Mouse (Mus musculus) CH12.LX (cell line): Measurements from ENCODE around the gene Gm45618. TPM values are rescaled to one million over a fixed set of nuclear protein-coding genes. Genes with fewer than 3 reads are reported as not detected.

Source experiments
- DNase-seq: peaks from one replicate; pipeline ENCODE4 v3.0.0-alpha.2; 2013; ENCODE audit errors: extremely low read depth
- H3K27ac ChIP-seq: 2 replicates; pipeline ENCODE4 v1.5.1; 2012; ENCODE audit warnings: low read depth, mild to moderate bottlenecking, control low read depth, moderate library complexity; ENCODE audit not compliant: insufficient read depth
- H3K27me3 ChIP-seq: replicated peaks from 2 replicates; pipeline ENCODE3; 2012; ENCODE audit warnings: inconsistent platforms
- H3K36me3 ChIP-seq, 2 experiments: replicated peaks in 1 of 2; 2 replicates each; pipeline versions ENCODE3 to v1.6.1; 2012; ENCODE audit warnings: inconsistent platforms in 1 of 2, low read length in 1 of 2, mild to moderate bottlenecking in 1 of 2, mixed read lengths in 1 of 2, moderate library complexity in 1 of 2; ENCODE audit not compliant: control insufficient read depth in 1 of 2, insufficient read depth in 1 of 2
- H3K4me1 ChIP-seq, 2 experiments: 2 replicates each; pipeline ENCODE4 v1.6.1; 2012; ENCODE audit warnings: inconsistent platforms in 1 of 2, moderate library complexity in 1 of 2; ENCODE audit not compliant: insufficient read depth in 2 of 2, control insufficient read depth in 1 of 2
- H3K4me2 ChIP-seq: 2 replicates; pipeline ENCODE4 v1.6.1; 2012; ENCODE audit warnings: low read depth, mild to moderate bottlenecking, control low read depth; ENCODE audit not compliant: poor library complexity, insufficient read depth, severe bottlenecking
- H3K4me3 ChIP-seq, 3 experiments: fragments of 150-350 bp in 1 of 3; sonication (generic) in 1 of 3; replicated peaks in 1 of 3; 2 replicates each; pipeline versions ENCODE3 to v1.5.1; 2011 to 2012; ENCODE audit warnings: low read depth in 2 of 3, low read length in 2 of 3, mild to moderate bottlenecking in 2 of 3, moderate library complexity in 2 of 3, control low read depth in 1 of 3, improper control_type of control experiment in 1 of 3, inconsistent platforms in 1 of 3, mixed read lengths in 1 of 3; ENCODE audit not compliant: poor library complexity in 1 of 3
- H3K79me2 ChIP-seq: replicated peaks from 2 replicates; pipeline ENCODE4 v1.6.1; 2012; ENCODE audit warnings: mild to moderate bottlenecking, moderate library complexity; ENCODE audit not compliant: control insufficient read depth, poor library complexity, insufficient read depth, severe bottlenecking; ENCODE audit errors: extremely low read depth
- H3K9ac ChIP-seq: 2 replicates; pipeline ENCODE4 v1.6.1; 2012; ENCODE audit warnings: low read depth, mild to moderate bottlenecking, control low read depth, moderate library complexity; ENCODE audit not compliant: insufficient read depth
- H3K9me3 ChIP-seq: replicated peaks from 2 replicates; pipeline ENCODE3; 2012; ENCODE audit warnings: low read length, inconsistent platforms, mixed read lengths
- BHLHE40 ChIP-seq: IDR thresholded peaks from 2 replicates; pipeline ENCODE4 v1.6.1; 2011; ENCODE audit warnings: mild to moderate bottlenecking, low read depth, low read length, improper control_type of control experiment
- CHD1 ChIP-seq: IDR thresholded peaks from 2 replicates; pipeline ENCODE4 v1.6.1; 2012; ENCODE audit warnings: low read depth, low read length, improper control_type of control experiment, inconsistent platforms
- CHD2 ChIP-seq: IDR thresholded peaks from 2 replicates; pipeline ENCODE4 v1.6.1; 2011; ENCODE audit warnings: low read length, improper control_type of control experiment
- CTCF ChIP-seq, 2 experiments: IDR thresholded peaks in 1 of 2; conservative IDR thresholded peaks in 1 of 2; 2 replicates each; pipeline ENCODE4 v1.5.1; 2011 to 2012; ENCODE audit warnings: low read depth in 2 of 2, low read length in 2 of 2, improper control_type of control experiment in 1 of 2, inconsistent platforms in 1 of 2, mild to moderate bottlenecking in 1 of 2, moderate library complexity in 1 of 2
- E2F4 ChIP-seq: IDR thresholded peaks from 2 replicates; pipeline ENCODE4 v1.6.1; 2011; ENCODE audit warnings: low read depth, low read length, improper control_type of control experiment; ENCODE audit not compliant: insufficient replicate concordance
- ELF1 ChIP-seq: IDR thresholded peaks from 2 replicates; pipeline ENCODE4 v1.6.1; 2014; ENCODE audit warnings: low read depth, mild to moderate bottlenecking, inconsistent platforms, low read length, improper control_type of control experiment
- EP300 ChIP-seq: IDR thresholded peaks from 2 replicates; pipeline ENCODE4 v1.6.1; 2011; ENCODE audit warnings: low read length, improper control_type of control experiment
- ETS1 ChIP-seq: conservative IDR thresholded peaks from 2 replicates; pipeline ENCODE4 v1.6.1; 2012; ENCODE audit warnings: low read depth, mild to moderate bottlenecking, inconsistent platforms, low read length, improper control_type of control experiment, moderate library complexity
- GABPA ChIP-seq: IDR thresholded peaks from 2 replicates; pipeline ENCODE4 v1.6.1; 2012; ENCODE audit warnings: low read depth, low read length, improper control_type of control experiment, inconsistent platforms; ENCODE audit not compliant: insufficient replicate concordance
- HCFC1 ChIP-seq: IDR thresholded peaks from 2 replicates; pipeline ENCODE4 v1.6.1; 2012; ENCODE audit warnings: low read depth, mild to moderate bottlenecking, inconsistent platforms, low read length, improper control_type of control experiment
- IRF4 ChIP-seq: IDR thresholded peaks from 2 replicates; pipeline ENCODE4 v1.6.1; 2014; ENCODE audit warnings: low read depth, mild to moderate bottlenecking, inconsistent platforms, low read length, improper control_type of control experiment
- JUND ChIP-seq: conservative IDR thresholded peaks from 2 replicates; pipeline ENCODE4 v1.6.1; 2011; ENCODE audit warnings: low read depth, low read length, improper control_type of control experiment
- KAT2A ChIP-seq: IDR thresholded peaks from 2 replicates; pipeline ENCODE4 v1.6.1; 2012; ENCODE audit warnings: low read length, improper control_type of control experiment, inconsistent platforms; ENCODE audit not compliant: insufficient replicate concordance
- MAZ ChIP-seq: IDR thresholded peaks from 2 replicates; pipeline ENCODE4 v1.6.1; 2012; ENCODE audit warnings: low read depth, mild to moderate bottlenecking, inconsistent platforms, low read length, improper control_type of control experiment, moderate library complexity
- MEF2A ChIP-seq: IDR thresholded peaks from 2 replicates; pipeline ENCODE4 v1.6.1; 2014; ENCODE audit warnings: low read depth, mild to moderate bottlenecking, inconsistent platforms, low read length, improper control_type of control experiment, borderline replicate concordance
- MXI1 ChIP-seq: IDR thresholded peaks from 2 replicates; pipeline ENCODE4 v1.6.1; 2011; ENCODE audit warnings: mild to moderate bottlenecking, low read depth, low read length, improper control_type of control experiment
- MYC ChIP-seq: IDR thresholded peaks from 2 replicates; pipeline ENCODE4 v1.6.1; 2011; ENCODE audit warnings: low read depth, mild to moderate bottlenecking, improper control_type of control experiment, low read length
- NELFE ChIP-seq: IDR thresholded peaks from 2 replicates; pipeline ENCODE4 v1.6.1; 2011; ENCODE audit warnings: low read depth, low read length, improper control_type of control experiment
- NRF1 ChIP-seq: IDR thresholded peaks from 2 replicates; pipeline ENCODE4 v1.6.1; 2014; ENCODE audit warnings: low read depth, mild to moderate bottlenecking, inconsistent platforms, low read length, improper control_type of control experiment, moderate library complexity
- PAX5 ChIP-seq: IDR thresholded peaks from 2 replicates; pipeline ENCODE4 v1.6.1; 2012; ENCODE audit warnings: low read length, inconsistent platforms, mixed read lengths
- POLR2A ChIP-seq: IDR thresholded peaks from 2 replicates; pipeline ENCODE4 v1.6.1; 2011; ENCODE audit warnings: low read depth, mild to moderate bottlenecking, improper control_type of control experiment, low read length
- POLR2AphosphoS2 ChIP-seq: IDR thresholded peaks from 2 replicates; pipeline ENCODE4 v1.6.1; 2011; ENCODE audit warnings: low read depth, low read length, improper control_type of control experiment
- RAD21 ChIP-seq: IDR thresholded peaks from 2 replicates; pipeline ENCODE4 v1.6.1; 2011; ENCODE audit warnings: low read depth, mild to moderate bottlenecking, low read length, improper control_type of control experiment, moderate library complexity
- SIN3A ChIP-seq: IDR thresholded peaks from 2 replicates; pipeline ENCODE4 v1.6.1; 2012; ENCODE audit warnings: low read length, improper control_type of control experiment, inconsistent platforms
- SMC3 ChIP-seq: IDR thresholded peaks from 2 replicates; pipeline ENCODE4 v1.6.1; 2011; ENCODE audit warnings: low read depth, low read length, improper control_type of control experiment
- TBP ChIP-seq: conservative IDR thresholded peaks from 2 replicates; pipeline ENCODE4 v1.6.1; 2011; ENCODE audit warnings: low read depth, low read length, improper control_type of control experiment
- TCF12 ChIP-seq: IDR thresholded peaks from 2 replicates; pipeline ENCODE4 v1.6.1; 2014; ENCODE audit warnings: low read depth, mild to moderate bottlenecking, inconsistent platforms, low read length, improper control_type of control experiment
- UBTF ChIP-seq: IDR thresholded peaks from 2 replicates; pipeline ENCODE4 v1.6.1; 2012; ENCODE audit warnings: low read depth, mild to moderate bottlenecking, inconsistent platforms, low read length, improper control_type of control experiment, moderate library complexity
- USF1 ChIP-seq: IDR thresholded peaks from 2 replicates; pipeline ENCODE4 v1.6.1; 2014; ENCODE audit warnings: low read depth, mild to moderate bottlenecking, inconsistent platforms, low read length, improper control_type of control experiment
- USF2 ChIP-seq: conservative IDR thresholded peaks from 2 replicates; pipeline ENCODE4 v1.6.1; 2011; ENCODE audit warnings: low read depth, low read length, improper control_type of control experiment
- ZKSCAN1 ChIP-seq: IDR thresholded peaks from 2 replicates; pipeline ENCODE4 v1.6.1; 2012; ENCODE audit warnings: low read depth, inconsistent platforms, low read length, improper control_type of control experiment, borderline replicate concordance
- ZMIZ1 ChIP-seq: IDR thresholded peaks from 2 replicates; pipeline ENCODE4 v1.6.1; 2012; ENCODE audit warnings: low read depth, mild to moderate bottlenecking, inconsistent platforms, low read length, improper control_type of control experiment
- ZNF384 ChIP-seq: IDR thresholded peaks from 2 replicates; pipeline ENCODE4 v1.6.1; 2012; ENCODE audit warnings: low read depth, low read length, improper control_type of control experiment, inconsistent platforms
- dilution Hi-C: fragments of 300-500 bp; cut with MboI; formaldehyde crosslinking; loops from 2 replicates; pipeline ENCODE4 v1.14.3; 2020; ENCODE audit warnings: low sequenced_read_pairs; ENCODE audit not compliant: extremely low pct_unique_long_range_greater_than_20kb, extremely low pct_ligation_motif_present
- in situ Hi-C: fragments of 300-500 bp; cut with MboI; formaldehyde crosslinking; loops from 3 replicates; pipeline ENCODE4 v1.14.3; 2019; ENCODE audit warnings: low sequenced_read_pairs, low pct_ligation_motif_present, low pct_unique_long_range_greater_than_20kb, mixed read lengths
- polyA plus RNA-seq: library from polyadenylated mRNA; unstranded; fragments of >175 nt; gene quantifications from 2 replicates; pipeline ENCODE4 v1.2.1, GENCODE M21; 2012; ENCODE audit warnings: low read depth; ENCODE audit not compliant: insufficient read length
- total RNA-seq, 2 experiments: library from RNA; depleted of rRNA; stranded (reverse); fragments of 300-350 nt in 1 of 2; fragments of >200 nt in 1 of 2; gene quantifications; 2 replicates each; pipeline ENCODE4 v1.2.3; 2012 to 2014

Gene Gm45618
- total and polyA plus RNA-seq, 3 experiments, result not detected

GRCm38 (mm10) chr7:142104747-142105146 lies 15.8 kb downstream of the Gm45618 start:
- no peak for DNase-seq
- TF ChIP-seq TBP, result no peak
- no peak for TF ChIP-seq MEF2A
- no peak for TF ChIP-seq SMC3
- TF ChIP-seq SIN3A, result no peak
- TF ChIP-seq HCFC1, result no peak
- TF ChIP-seq CTCF (conservative IDR thresholded peaks at IDR 0.05 in 1 of 2, IDR thresholded peaks at IDR 0.05 in 1 of 2; ENCODE audit: low read depth in 2 of 2, low read length in 2 of 2), result no peak
- H3K9me3 ChIP-seq, result no peaks in the 10 kb centered on the region
- H3K4me3 ChIP-seq, result no peak overlapping the region
- H3K27me3 ChIP-seq, result peaks cover 86% of the 10 kb centered on the region
- H3K27ac ChIP-seq, result no peak overlapping the region
- dilution Hi-C loops (no loop called here), in situ Hi-C loops (no loop called here)
- H3K36me3 ChIP-seq, result no peaks in the 10 kb centered on the region
- no peak overlapping the region for H3K9ac ChIP-seq
- H3K4me1 ChIP-seq, result no peaks in the 10 kb centered on the region; a peak in 1 of 4 replicates
- peak overlapping the region; percentile 46; the same call in 1 of the 2 replicates for H3K4me2 ChIP-seq
- no peaks in the 10 kb centered on the region for H3K79me2 ChIP-seq

- Histone ChIP-seq H3K4me1 (peaks cover 5 to 19% of the 10 kb centered on the region in 2 experiments; a peak in 3 of 4 replicates), H3K27ac (no peak overlapping the region), H3K9ac (no peak overlapping the region), H3K4me2 (no peak overlapping the region), H3K9me3 (no peaks in the 10 kb centered on the region), H3K79me2 (no peaks in the 10 kb centered on the region), H3K27me3 (peaks cover 92% of the 10 kb centered on the region), H3K4me3 (no peak overlapping the region), H3K36me3 (no peaks in the 10 kb centered on the region)
- in situ Hi-C loops (no loop called here), dilution Hi-C loops (no loop called here)
- DNase-seq, result peak; percentile 69
- TF ChIP-seq NRF1, result 0 out of 2 replicates have a peak, but pooled peaks have one; percentile 8
- TF ChIP-seq SMC3, result peak; percentile 88
- TF ChIP-seq CHD1, result no peak
- TF ChIP-seq RAD21, result peak; percentile 81
- no peak for TF ChIP-seq BHLHE40
- TF ChIP-seq JUND, result no peak
- no peak for TF ChIP-seq MXI1
- peak; percentile 39; the same call in 1 of the 2 replicates for TF ChIP-seq TCF12
- no peak for TF ChIP-seq PAX5
- no peak for TF ChIP-seq TBP
- no peak for TF ChIP-seq ZMIZ1
- no peak for TF ChIP-seq ZKSCAN1
- no peak; the same call in 1 of the 2 replicates for TF ChIP-seq MEF2A
- TF ChIP-seq E2F4, result no peak
- TF ChIP-seq ETS1, result no peak
- TF ChIP-seq MAZ, result no peak
- TF ChIP-seq KAT2A, result no peak
- TF ChIP-seq ZNF384, result no peak
- TF ChIP-seq UBTF, result no peak
- TF ChIP-seq HCFC1, result no peak
- TF ChIP-seq MYC, result no peak
- TF ChIP-seq CHD2, result no peak
- no peak for TF ChIP-seq ELF1
- peak; percentile 68 to 93 for TF ChIP-seq CTCF (conservative IDR thresholded peaks at IDR 0.05 in 1 of 2, IDR thresholded peaks at IDR 0.05 in 1 of 2; ENCODE audit: low read depth in 2 of 2, low read length in 2 of 2)
- TF ChIP-seq POLR2A, result no peak
- TF ChIP-seq USF2, result no peak
- TF ChIP-seq EP300, result no peak
- TF ChIP-seq POLR2AphosphoS2, result no peak
- TF ChIP-seq NELFE, result no peak; the same call in 1 of the 2 replicates
- no peak for TF ChIP-seq IRF4
- TF ChIP-seq GABPA, result no peak
- no peak for TF ChIP-seq USF1
Measured at GRCm38 (mm10) chr7:142097776-142098175, 22.8 kb downstream of the Gm45618 start.
